Mouse (Mus musculus) layer of hippocampus, adult 11-12 months (tissue): ENCODE measurements around the gene Fam169b.

Experiments
- DNase-seq: peaks from one replicate; pipeline ENCODE4 v3.0.0; 2022; ENCODE audit warnings: low spot score

Fam169b gene

GRCm38 (mm10) chr7:68318979-68319378, 45.3 kb downstream of the Fam169b start:
- no peak for DNase-seq

DNA sequence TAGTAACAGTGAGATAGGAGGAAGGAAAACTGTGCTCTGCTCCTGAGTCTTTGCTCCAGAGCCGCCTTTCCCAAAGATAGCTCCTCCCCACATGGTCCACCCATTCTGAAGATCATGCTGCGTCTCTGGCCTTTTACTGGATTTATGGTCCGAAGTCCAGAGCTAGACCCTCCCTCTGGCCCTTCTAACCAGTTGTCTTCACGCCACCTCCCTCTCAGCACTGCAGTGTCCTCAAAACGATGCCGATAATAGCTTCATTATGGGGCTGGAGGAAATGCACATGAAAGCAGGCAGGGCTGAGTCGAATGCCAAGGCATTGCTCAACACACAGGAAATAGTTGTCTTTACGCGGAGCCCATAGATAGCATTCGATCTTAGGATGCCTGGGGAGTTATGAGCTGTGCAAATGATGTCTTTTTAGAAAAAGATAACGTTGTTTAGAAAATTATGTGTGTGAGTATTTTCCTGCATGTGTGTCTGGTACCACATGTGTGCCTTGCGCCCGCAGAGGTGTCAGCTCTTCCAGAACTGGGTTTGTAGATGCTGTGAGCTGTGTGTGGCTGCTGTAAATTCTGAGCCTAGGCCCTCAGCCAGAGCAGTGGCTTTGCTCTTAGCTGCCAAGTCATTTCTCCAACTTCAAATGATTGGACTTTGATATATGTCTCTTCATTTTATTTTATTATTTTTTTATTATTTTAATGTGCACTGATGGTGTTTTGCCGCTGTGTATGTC, 46.6 kb downstream of the Fam169b start:
- DNase-seq, result no peak

- no peak for DNase-seq
These were observed 49.4 kb downstream of the Fam169b start for GRCm38 (mm10) chr7:68323051-68323450.

DNA sequence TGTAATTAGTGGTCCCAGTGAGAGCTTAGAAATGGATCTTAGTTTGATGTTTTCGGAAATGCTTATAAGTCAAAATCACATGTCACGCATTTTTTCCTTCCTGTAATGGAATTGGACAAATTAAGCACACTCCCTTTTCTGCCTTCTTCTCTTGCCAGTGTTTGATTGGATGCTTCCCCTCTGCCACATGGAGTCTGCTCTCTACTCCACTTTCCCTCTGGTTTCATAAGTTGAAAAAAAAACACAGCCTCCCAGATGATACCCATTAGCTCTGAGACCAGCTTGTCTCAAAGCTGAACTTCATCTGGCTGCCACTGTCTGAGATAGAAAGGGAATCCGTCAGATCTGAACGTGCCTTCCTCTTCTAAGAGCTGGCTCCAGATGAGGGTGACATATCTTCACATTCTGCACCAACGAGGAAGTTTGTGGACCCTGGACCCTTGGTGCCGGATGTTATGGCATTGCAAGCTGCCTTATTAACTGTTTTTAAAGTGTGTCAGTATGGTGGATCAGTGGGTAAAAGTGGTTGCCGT, 52.6 kb downstream of the Fam169b start:
- DNase-seq, result no peak

DNA sequence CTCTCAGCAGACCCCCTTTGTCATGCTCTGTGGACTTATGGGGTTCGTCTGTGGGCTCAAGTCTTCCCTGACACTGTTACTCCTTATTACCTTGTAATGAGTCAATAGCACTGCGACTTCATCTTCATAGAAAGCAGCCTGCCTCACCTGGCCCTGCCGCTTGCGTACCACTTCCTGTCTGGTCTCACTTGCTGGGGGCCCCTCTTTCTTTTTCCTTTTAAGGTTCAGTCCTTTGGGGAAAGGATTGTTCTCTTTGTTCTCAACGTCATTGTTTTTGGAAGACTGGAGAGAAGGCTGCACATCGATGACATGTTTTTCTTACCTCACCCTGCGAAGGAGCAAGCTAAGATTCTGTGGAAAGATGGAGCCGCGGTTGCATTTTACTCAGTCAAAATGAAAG, 55.4 kb downstream of the Fam169b start:
- no peak for DNase-seq

DNA sequence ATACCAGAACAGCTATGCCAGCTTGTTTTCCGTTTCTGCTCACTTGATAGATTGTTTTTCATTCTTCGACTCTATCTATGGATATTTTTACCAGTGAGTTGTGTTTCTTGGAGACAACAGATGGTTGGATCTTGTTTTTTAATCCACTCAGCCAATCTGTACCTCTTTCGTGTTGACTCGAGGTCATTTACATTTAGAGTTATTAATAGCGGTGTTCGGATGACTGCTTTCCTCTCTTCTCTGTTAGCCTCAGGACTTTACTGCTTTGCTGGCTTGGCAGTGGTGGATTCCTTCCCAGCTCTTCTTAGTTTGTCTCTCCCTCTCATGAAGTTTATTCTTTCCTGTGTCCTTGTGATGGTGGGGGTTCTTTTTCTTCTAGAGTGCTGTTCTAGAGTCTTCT, 59.2 kb downstream of the Fam169b start:
- no peak for DNase-seq

- no peak for DNase-seq
These were observed 63.6 kb downstream of the Fam169b start for GRCm38 (mm10) chr7:68337080-68337781.

GRCm38 (mm10) chr7:68338680-68339079, 65.0 kb downstream of the Fam169b start:
- no peak for DNase-seq

DNA sequence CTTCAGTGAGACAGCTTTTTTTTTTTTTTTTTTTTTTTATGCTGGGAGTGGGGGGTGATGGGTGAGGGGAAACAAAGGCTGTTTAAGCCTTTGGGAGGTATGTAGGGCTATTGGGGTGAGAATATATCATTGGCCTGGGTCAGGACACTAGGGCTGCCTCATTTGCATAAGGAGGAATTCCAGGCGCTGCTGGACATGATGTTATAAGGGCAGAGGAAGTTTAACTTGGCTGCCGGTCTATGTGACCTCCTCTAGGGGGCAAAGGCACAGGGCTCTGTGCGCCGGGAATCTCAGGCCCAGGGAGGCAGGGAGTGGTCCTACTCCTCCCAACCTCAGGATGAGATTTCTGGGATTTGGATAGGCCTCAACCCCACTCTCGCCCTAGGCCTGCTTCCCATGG, 70.9 kb downstream of the Fam169b start:
- no peak for DNase-seq

- no peak for DNase-seq
These were observed 72.3 kb downstream of the Fam169b start for GRCm38 (mm10) chr7:68345963-68346362.

DNA sequence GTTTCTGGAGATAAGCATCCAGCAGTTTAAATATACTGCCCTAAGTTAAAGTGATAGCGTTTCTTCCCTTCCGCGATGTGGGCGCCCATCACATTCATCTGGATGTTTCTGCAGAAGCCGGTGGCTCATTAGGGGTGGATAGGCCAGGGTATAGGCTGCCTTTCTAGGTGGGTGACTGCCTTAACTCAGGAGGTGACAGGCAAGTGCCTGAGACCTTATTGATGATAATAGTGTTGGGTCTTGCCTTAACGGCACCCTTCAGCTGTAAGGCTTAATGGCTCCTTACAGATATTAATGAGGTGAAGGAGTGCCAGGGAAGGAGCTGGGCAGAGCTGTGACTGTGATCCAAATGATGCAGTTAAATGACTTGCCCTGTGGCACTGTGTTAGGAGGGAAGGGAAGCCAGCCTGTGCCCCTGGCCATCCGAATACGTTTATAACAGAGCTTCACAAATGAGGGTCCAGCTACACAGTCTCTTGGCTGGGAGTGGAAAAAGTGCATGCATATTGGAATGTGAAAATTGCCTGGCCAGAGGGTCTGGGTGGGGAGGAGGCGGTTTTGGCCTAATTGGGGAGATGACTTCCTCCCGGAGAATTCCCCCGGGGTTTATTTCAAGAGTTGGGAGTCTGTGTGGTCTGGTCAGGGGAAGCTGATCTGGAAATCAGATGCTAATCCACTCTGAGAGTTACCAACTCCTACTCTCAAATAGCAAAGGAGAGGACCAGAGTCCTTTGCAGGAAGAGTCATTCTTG, 81.9 kb downstream of the Fam169b start:
- DNase-seq, result no peak

GRCm38 (mm10) chr7:68357407-68357806, 83.8 kb downstream of the Fam169b start:
- DNase-seq, result peak; percentile 77

- no peak for DNase-seq
These were observed 89.0 kb downstream of the Fam169b start for GRCm38 (mm10) chr7:68362609-68363008.

DNA sequence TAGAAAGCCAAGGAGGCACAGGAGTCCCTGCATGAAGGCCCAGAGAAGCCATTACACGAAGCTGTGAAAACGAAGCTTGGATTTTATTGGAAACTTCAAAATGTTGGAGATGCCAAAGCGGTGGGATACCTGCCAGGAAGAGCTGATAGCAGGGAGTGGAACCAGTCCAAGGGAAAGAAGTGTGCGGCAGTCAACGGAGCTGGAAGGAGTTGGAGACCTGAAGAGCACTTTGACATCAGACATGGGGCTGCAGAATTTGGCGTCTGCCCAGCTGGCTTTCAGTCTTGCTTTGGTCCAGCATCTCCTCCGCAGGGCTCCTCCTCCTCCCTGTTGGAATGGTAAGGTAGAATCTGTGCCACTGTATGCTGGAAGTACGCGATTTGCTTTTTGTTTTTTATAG, 92.1 kb downstream of the Fam169b start:
- no peak for DNase-seq

DNA sequence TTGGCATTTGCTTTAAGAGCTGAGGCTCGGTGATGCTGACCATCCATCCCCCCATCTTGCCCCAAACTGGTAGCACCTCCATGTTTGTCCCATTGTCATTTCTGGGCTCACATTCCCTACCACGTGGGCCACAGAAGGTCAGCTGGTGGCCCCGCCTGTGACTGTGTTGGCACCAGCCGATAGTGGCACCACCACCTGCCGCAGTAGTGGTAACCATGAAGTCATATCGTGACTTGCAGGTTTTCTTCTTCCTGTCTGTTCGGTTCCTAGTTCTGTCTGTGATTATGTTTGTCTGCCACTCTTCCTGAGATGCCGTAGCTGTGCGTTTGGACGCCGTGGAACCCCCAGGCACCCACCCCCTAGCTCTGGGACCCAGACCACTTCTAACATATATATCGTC, 95.3 kb downstream of the Fam169b start:
- no peak for DNase-seq

- DNase-seq, result peak; percentile 72
These were observed 96.1 kb downstream of the Fam169b start for GRCm38 (mm10) chr7:68369694-68370093.

- peak; percentile 70 for DNase-seq
These were observed 100.6 kb downstream of the Fam169b start for GRCm38 (mm10) chr7:68374109-68374857.

GRCm38 (mm10) chr7:68382187-68382586, 108.5 kb downstream of the Fam169b start:
- DNase-seq, result no peak

DNA sequence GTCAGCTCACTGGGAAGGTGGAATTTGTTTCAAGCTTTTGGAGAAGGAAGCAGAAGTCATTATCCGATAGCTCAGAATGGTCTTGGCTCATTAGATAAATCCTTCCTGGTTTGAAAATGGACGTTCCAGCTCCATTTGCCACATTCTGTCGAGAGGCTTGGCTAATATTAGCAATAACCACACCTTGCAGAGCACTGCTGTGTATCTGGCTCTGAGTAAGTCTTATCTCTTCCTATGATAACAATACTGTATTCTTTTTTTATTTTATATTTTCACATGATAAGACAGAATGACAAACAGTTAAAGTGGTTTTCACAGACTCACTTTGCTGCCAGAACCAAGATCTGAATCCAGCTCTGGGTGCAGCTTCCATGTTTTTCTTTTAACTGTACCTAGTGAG, 113.1 kb downstream of the Fam169b start:
- DNase-seq, result no peak

DNA sequence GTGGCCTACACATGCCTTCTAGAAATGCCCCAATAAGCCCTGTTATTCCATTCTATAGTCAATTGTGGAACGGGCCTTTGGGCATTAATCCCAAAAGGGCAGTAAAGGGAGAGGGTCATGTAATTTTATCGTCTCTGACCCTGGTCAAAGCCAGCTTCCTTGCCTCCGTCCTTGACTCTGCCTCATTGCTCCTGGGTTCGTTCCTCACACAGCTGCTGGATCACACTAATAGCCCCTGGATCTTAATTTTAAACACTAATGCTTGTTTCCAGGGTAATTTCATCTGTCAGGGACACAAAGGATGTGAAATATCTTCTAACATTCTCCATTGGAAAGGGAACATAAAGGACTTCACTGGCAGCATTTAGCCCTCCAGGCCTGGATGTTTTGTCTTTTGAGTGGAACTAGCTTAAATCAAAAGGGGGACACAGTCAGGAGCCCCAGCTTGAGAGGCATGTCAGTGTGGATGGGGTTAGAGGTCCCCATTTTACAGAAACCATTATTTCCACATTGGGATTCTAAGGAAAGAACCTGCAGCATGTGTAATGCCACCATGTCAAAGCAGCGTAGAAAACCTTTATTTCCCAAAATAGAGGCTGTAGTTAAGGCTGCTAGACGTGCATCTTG, 122.2 kb downstream of the Fam169b start:
- no peak for DNase-seq

GRCm38 (mm10) chr7:68400516-68400915, 126.9 kb downstream of the Fam169b start:
- DNase-seq, result no peak

DNA sequence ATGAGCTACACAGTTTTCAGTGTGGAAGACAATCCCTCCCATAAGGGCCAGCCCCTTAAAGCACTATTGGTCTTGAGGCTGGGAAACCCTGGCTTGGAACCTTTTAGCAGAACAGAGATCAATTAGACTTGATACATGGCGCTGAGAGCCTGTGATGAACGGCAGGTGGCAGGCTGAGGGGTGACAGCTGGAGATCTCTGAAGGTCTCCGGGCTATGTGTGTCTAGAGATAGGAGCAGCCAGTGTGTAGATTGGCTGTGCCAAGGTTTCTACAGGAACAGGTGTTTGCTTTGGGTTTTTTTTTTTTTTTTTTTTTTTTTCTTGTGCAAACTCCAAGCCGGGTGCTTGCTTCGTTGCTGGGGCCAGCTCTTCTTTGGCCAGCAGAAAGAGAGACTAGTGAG, 135.0 kb downstream of the Fam169b start:
- DNase-seq, result no peak
